19 mouse cellular contexts compared by ENCODE assay signal in genomic region chr9:47583241-47583640, GRCm38 (mm10). TPM values are rescaled to one million over a fixed set of nuclear protein-coding genes. Genes with fewer than 3 reads are reported as not detected.
"Had no signal": no experiment of that assay in that cellular context is flagged by ENCODE, and none has a peak within 500 bp of the region (broad histone marks: within the 10 kb centered on the region; RNA-seq: fewer than 3 reads in every experiment).

No protein-coding gene starts in this region.

- H3K36me3 ChIP-seq: midbrain, embryonic 10.5 days; midbrain, embryonic 12.5 days; neural tube, embryonic 13.5 days; neural tube, embryonic 15.5 days had no signal

- H3K9me3 ChIP-seq: midbrain, embryonic 10.5 days; midbrain, embryonic 12.5 days; neural tube, embryonic 13.5 days; neural tube, embryonic 15.5 days had no signal

- ATAC-seq: midbrain, embryonic 16.5 days had no signal

- H3K4me3 ChIP-seq: midbrain, embryonic 10.5 days; midbrain, embryonic 12.5 days; myocyte; neural tube, embryonic 13.5 days; neural tube, embryonic 15.5 days had no signal

- H3K4me2 ChIP-seq: lung, embryonic 14.5 days; midbrain, embryonic 12.5 days; neural tube, embryonic 13.5 days; neural tube, embryonic 15.5 days had no signal

- DNase-seq: lung, postnatal 10 days; lung, postnatal 4 days; midbrain, embryonic 14.5 days; retina, postnatal 1 day; right cerebral cortex, adult 18-20 months; right cerebral cortex, postnatal 25 days; right cerebral cortex, postnatal 4 days; spleen, adult 18-20 months; thymus, adult 18-20 months; thymus, postnatal 14 days; thymus, postnatal 4 days had no signal

- H3K9ac ChIP-seq: lung, embryonic 14.5 days; midbrain, embryonic 12.5 days; neural tube, embryonic 13.5 days; neural tube, embryonic 15.5 days had no signal

- H3K27ac ChIP-seq: midbrain, embryonic 10.5 days; midbrain, embryonic 12.5 days; neural tube, embryonic 13.5 days; neural tube, embryonic 15.5 days had no signal

- H3K27me3 ChIP-seq: midbrain, embryonic 12.5 days; neural tube, embryonic 13.5 days; neural tube, embryonic 15.5 days had no signal

RNA-seq across cellular contexts. Expression of gene Cadm1, which starts 53.3 kb away (rescaled TPM):
- total RNA-seq: megakaryocyte-erythroid progenitor cell, adult 5-6 weeks had no signal
